19 mouse cellular contexts compared by ENCODE assay signal in genomic region chr15:85662271-85662670, GRCm38 (mm10).
"Had no signal": no experiment of that assay in that cellular context is flagged by ENCODE, and none has a peak within 500 bp of the region (broad histone marks: within the 10 kb centered on the region; RNA-seq: fewer than 3 reads in every experiment).

No protein-coding gene starts in this region.

- H3K27ac ChIP-seq: kidney, embryonic 15.5 days; liver, embryonic 13.5 days; neural tube, embryonic 15.5 days; stomach, embryonic 15.5 days had no signal

- H3K9ac ChIP-seq: kidney, embryonic 15.5 days; liver, embryonic 13.5 days; neural tube, embryonic 15.5 days; stomach, embryonic 15.5 days had no signal

- H3K36me3 ChIP-seq: liver, embryonic 13.5 days had no signal

- H3K9me3 ChIP-seq: kidney, embryonic 15.5 days; liver, embryonic 13.5 days; neural tube, embryonic 15.5 days; stomach, embryonic 15.5 days had no signal

- H3K4me2 ChIP-seq: kidney, embryonic 15.5 days; liver, embryonic 13.5 days; midbrain, embryonic 11.5 days; neural tube, embryonic 15.5 days; stomach, embryonic 15.5 days had no signal

- H3K4me3 ChIP-seq: kidney, embryonic 15.5 days; left cerebral cortex, adult 2 months; liver, embryonic 13.5 days; neural tube, embryonic 15.5 days; stomach, embryonic 15.5 days had no signal

- DNase-seq: kidney, adult 8-10 months; kidney, postnatal 14 days; kidney, postnatal 4 days; layer of hippocampus, adult 9-11 months; layer of hippocampus, postnatal 36 days; liver, embryonic 13.5 days; lung, adult 2 months; lung, postnatal 14 days; lung, postnatal 4 days; midbrain, embryonic 14.5 days; retina, postnatal 1 day; right cerebral cortex, postnatal 25 days; spleen, adult 18-20 months; thymus, postnatal 25 days had no signal

- H3K4me1 ChIP-seq: liver, embryonic 13.5 days; stomach, embryonic 15.5 days had no signal
